Mouse (Mus musculus) myocyte (in vitro differentiated cells): Measurements from ENCODE around the gene Pptc7. TPM values are rescaled to one million over a fixed set of nuclear protein-coding genes. Genes with fewer than 3 reads are reported as not detected.

Source experiments
- H3K27me3 ChIP-seq: one replicate; pipeline ENCODE4 v1.6.1; 2011; ENCODE audit not compliant: control insufficient read depth, insufficient read depth, insufficient read length
- H3K36me3 ChIP-seq: one replicate; pipeline ENCODE4 v1.6.1; 2011; ENCODE audit not compliant: control insufficient read depth, insufficient read depth
- H3K4me2 ChIP-seq: one replicate; pipeline ENCODE4 v1.6.1; 2011; ENCODE audit warnings: low read depth, control low read depth
- H3K4me3 ChIP-seq: one replicate; pipeline ENCODE4 v1.5.1; 2011; ENCODE audit warnings: mild to moderate bottlenecking, control low read depth, moderate library complexity
- H3K79me2 ChIP-seq: one replicate; pipeline ENCODE4 v1.6.1; 2011; ENCODE audit not compliant: control insufficient read depth, insufficient read depth
- H3ac ChIP-seq: one replicate; pipeline ENCODE4 v1.6.1; 2011; ENCODE audit not compliant: control insufficient read depth, insufficient read length
- CEBPB ChIP-seq: IDR thresholded peaks from 2 replicates; pipeline ENCODE4 v1.6.1; 2011; ENCODE audit warnings: mild to moderate bottlenecking, moderate library complexity; ENCODE audit not compliant: poor library complexity, insufficient read depth, severe bottlenecking
- E2F4 ChIP-seq: IDR thresholded peaks from one replicate; pipeline ENCODE4 v1.6.1; 2011; ENCODE audit warnings: mild to moderate bottlenecking, control low read depth, moderate library complexity; ENCODE audit not compliant: insufficient read depth
- MAX ChIP-seq: IDR thresholded peaks from one replicate; pipeline ENCODE4 v1.6.1; 2011; ENCODE audit warnings: low read depth, mild to moderate bottlenecking, control low read depth
- MYOD1 ChIP-seq, 3 experiments: IDR thresholded peaks; one replicate each; pipeline ENCODE4 v1.6.1; 2011; ENCODE audit warnings: control low read depth in 2 of 3, low read depth in 2 of 3, mild to moderate bottlenecking in 2 of 3, moderate library complexity in 1 of 3; ENCODE audit not compliant: insufficient read length in 2 of 3, control insufficient read depth in 1 of 3
- MYOG ChIP-seq, 3 experiments: IDR thresholded peaks; one replicate each; pipeline ENCODE4 v1.6.1; 2011; ENCODE audit warnings: control low read depth in 2 of 3, low read depth in 2 of 3, mild to moderate bottlenecking in 2 of 3; ENCODE audit not compliant: insufficient read length in 2 of 3, control insufficient read depth in 1 of 3, insufficient read depth in 1 of 3
- POLR2A ChIP-seq: IDR thresholded peaks from one replicate; pipeline ENCODE4 v1.6.1; 2011; ENCODE audit warnings: low read depth, mild to moderate bottlenecking, control low read depth, moderate library complexity; ENCODE audit not compliant: insufficient read length
- POLR2AphosphoS2 ChIP-seq: IDR thresholded peaks from one replicate; pipeline ENCODE4 v1.6.1; 2011; ENCODE audit warnings: low read depth, control low read depth; ENCODE audit not compliant: insufficient read length
- REST ChIP-seq: IDR thresholded peaks from one replicate; pipeline ENCODE4 v1.6.1; 2011; ENCODE audit warnings: mild to moderate bottlenecking, control low read depth, moderate library complexity; ENCODE audit not compliant: insufficient read depth, insufficient read length
- SRF ChIP-seq: IDR thresholded peaks from one replicate; pipeline ENCODE4 v1.6.1; 2011; ENCODE audit warnings: low read depth; ENCODE audit not compliant: control insufficient read depth, insufficient read length
- TCF12 ChIP-seq: IDR thresholded peaks from one replicate; pipeline ENCODE4 v1.6.1; 2011; ENCODE audit warnings: mild to moderate bottlenecking, control low read depth; ENCODE audit not compliant: poor library complexity, insufficient read depth, severe bottlenecking
- TCF3 ChIP-seq: IDR thresholded peaks from one replicate; pipeline ENCODE4 v1.6.1; 2011; ENCODE audit warnings: low read depth, control low read depth; ENCODE audit not compliant: insufficient read length
- USF1 ChIP-seq: IDR thresholded peaks from one replicate; pipeline ENCODE4 v1.6.1; 2011; ENCODE audit warnings: low read depth, mild to moderate bottlenecking, control low read depth, moderate library complexity
- polyA plus RNA-seq: library from polyadenylated mRNA; unstranded; fragments of >200 nt; fragmentation: generic; extraction: Trizol; gene quantifications from one replicate; pipeline ENCODE4 v1.2.1, GENCODE M21; 2012; ENCODE audit warnings: missing spikeins

Pptc7 gene
- polyA plus RNA-seq, 1 experiment, result 6.2 TPM

- Histone ChIP-seq H3K4me2 (no peak overlapping the region), H3K27me3 (no peaks in the 10 kb centered on the region), H3K79me2 (peaks cover 75% of the 10 kb centered on the region), H3K4me3 (no peak overlapping the region), H3ac (no peak overlapping the region), H3K36me3 (no peaks in the 10 kb centered on the region)
- TF ChIP-seq POLR2A (no peak), E2F4 (no peak), USF1 (no peak), MYOG (IDR thresholded peaks at IDR 0.05; ENCODE audit: control insufficient read depth in 1 of 3, insufficient read depth in 1 of 3, insufficient read length in 2 of 3, low read depth in 2 of 3) (no peak), REST (no peak), POLR2AphosphoS2 (no peak), TCF3 (no peak), MYOD1 (IDR thresholded peaks at IDR 0.05; ENCODE audit: control insufficient read depth in 1 of 3, insufficient read length in 2 of 3, low read depth in 2 of 3) (no peak), SRF (no peak), MAX (no peak), CEBPB (no peak), TCF12 (no peak)
These were observed 4.1 kb downstream of the Pptc7 start for GRCm38 (mm10) chr5:122288147-122288811.

DNA sequence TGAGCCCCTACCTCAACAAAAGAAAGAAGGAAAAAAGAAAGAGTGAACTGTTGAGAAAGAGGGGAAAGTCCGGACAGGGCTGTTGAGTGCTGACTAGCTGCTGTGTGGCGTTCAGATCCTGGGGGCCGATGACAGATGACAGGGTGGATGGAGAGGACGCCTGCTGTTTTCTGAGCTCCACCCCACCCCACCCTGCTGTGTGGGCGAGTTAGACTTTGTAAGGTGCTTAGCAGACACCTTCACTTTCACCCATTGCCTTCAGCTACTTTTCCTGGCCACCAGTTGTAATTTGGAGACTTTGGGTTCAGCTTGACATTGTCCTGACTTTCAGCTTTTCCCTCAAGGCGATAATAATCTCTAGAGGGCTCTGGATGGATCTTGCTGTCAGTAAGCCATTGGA, 7.0 kb downstream of the Pptc7 start:
- Histone ChIP-seq H3K4me3 (no peak overlapping the region), H3K4me2 (no peak overlapping the region), H3K27me3 (no peaks in the 10 kb centered on the region), H3K79me2 (peaks cover 87% of the 10 kb centered on the region), H3K36me3 (no peaks in the 10 kb centered on the region), H3ac (no peak overlapping the region)
- TF ChIP-seq POLR2A, result no peak
- no peak for TF ChIP-seq SRF
- TF ChIP-seq MYOG (IDR thresholded peaks at IDR 0.05; ENCODE audit: control insufficient read depth in 1 of 3, insufficient read depth in 1 of 3, insufficient read length in 2 of 3, low read depth in 2 of 3), result no peak
- no peak for TF ChIP-seq POLR2AphosphoS2
- no peak for TF ChIP-seq REST
- no peak for TF ChIP-seq MYOD1 (IDR thresholded peaks at IDR 0.05; ENCODE audit: control insufficient read depth in 1 of 3, insufficient read length in 2 of 3, low read depth in 2 of 3)

- H3K4me2 ChIP-seq, result no peak overlapping the region
- no peak overlapping the region for H3ac ChIP-seq
- H3K4me3 ChIP-seq, result no peak overlapping the region
- H3K79me2 ChIP-seq, result peaks cover 87% of the 10 kb centered on the region
- TF ChIP-seq SRF (no peak), MYOG (IDR thresholded peaks at IDR 0.05; ENCODE audit: control insufficient read depth in 1 of 3, insufficient read depth in 1 of 3, insufficient read length in 2 of 3, low read depth in 2 of 3) (no peak), REST (no peak), POLR2A (no peak), CEBPB (no peak)
- H3K27me3 ChIP-seq, result no peaks in the 10 kb centered on the region
- no peaks in the 10 kb centered on the region for H3K36me3 ChIP-seq
These were observed 7.6 kb downstream of the Pptc7 start for GRCm38 (mm10) chr5:122291553-122292339.

DNA sequence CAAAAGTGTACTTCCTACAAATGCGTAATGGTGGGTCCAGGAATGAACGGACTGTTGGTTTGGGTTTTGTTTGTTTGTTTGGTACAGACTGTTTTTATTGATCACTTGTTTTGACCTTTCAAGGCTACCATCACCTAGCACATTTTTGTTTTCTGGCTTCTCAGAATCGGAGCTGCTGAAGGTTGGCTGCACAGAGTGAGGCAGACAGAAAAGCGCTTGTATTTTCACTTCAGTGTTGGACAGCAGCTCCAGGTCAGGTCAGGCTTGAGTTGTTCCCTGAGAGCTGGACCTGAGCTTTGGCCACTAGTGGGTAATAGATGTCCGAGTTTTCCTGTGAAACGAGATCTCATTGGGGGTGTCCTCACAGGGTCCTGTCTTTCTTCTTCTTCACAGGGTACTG, 9.0 kb downstream of the Pptc7 start:
- no peak for TF ChIP-seq MAX
- TF ChIP-seq TCF12, result no peak
- no peak for TF ChIP-seq MYOG (IDR thresholded peaks at IDR 0.05; ENCODE audit: control insufficient read depth in 1 of 3, insufficient read depth in 1 of 3, insufficient read length in 2 of 3, low read depth in 2 of 3)
- TF ChIP-seq SRF, result no peak
- TF ChIP-seq REST, result no peak
- TF ChIP-seq POLR2AphosphoS2, result no peak
- no peak for TF ChIP-seq POLR2A
- TF ChIP-seq TCF3, result no peak
- no peak for TF ChIP-seq CEBPB
- TF ChIP-seq MYOD1 (IDR thresholded peaks at IDR 0.05; ENCODE audit: control insufficient read depth in 1 of 3, insufficient read length in 2 of 3, low read depth in 2 of 3), result no peak
- TF ChIP-seq E2F4, result no peak
- TF ChIP-seq USF1, result no peak
- no peak overlapping the region for H3ac ChIP-seq
- peaks cover 87% of the 10 kb centered on the region for H3K79me2 ChIP-seq
- H3K27me3 ChIP-seq, result no peaks in the 10 kb centered on the region
- H3K36me3 ChIP-seq, result no peaks in the 10 kb centered on the region
- no peak overlapping the region for H3K4me3 ChIP-seq
- no peak overlapping the region for H3K4me2 ChIP-seq
